Mouse (Mus musculus) forebrain, embryonic 14.5 days (tissue): Measurements from ENCODE around the gene Atp6ap1l. TPM values are rescaled to one million over a fixed set of nuclear protein-coding genes. Genes with fewer than 3 reads are reported as not detected.

ENCODE experiments used
- ATAC-seq: fragments of 200-750 bp; cut with Nextera tagmentation; 2 replicates; pipeline ENCODE4 v1.8.0; 2017; ENCODE audit warnings: mild to moderate bottlenecking, moderate library complexity
- DNase-seq: peaks from one replicate; pipeline ENCODE4 v3.0.0-alpha.2; 2015; ENCODE audit warnings: low spot score
- H3K27ac ChIP-seq: fragments of 300-500 bp; sonication (generic); 2 replicates; pipeline ENCODE4 v1.5.1; 2014; ENCODE audit warnings: low read depth, mild to moderate bottlenecking, control low read depth, low read length, moderate library complexity
- H3K27me3 ChIP-seq: fragments of 300-500 bp; sonication (generic); replicated peaks from 2 replicates; pipeline ENCODE4 v1.6.1; 2014; ENCODE audit warnings: low read length, control low read depth, mixed read lengths; ENCODE audit not compliant: control insufficient read depth, insufficient read depth
- H3K36me3 ChIP-seq: fragments of 300-500 bp; sonication (generic); 2 replicates; pipeline ENCODE4 v1.6.1; 2014; ENCODE audit warnings: low read length, control low read depth; ENCODE audit not compliant: control insufficient read depth, insufficient read depth
- H3K4me1 ChIP-seq: fragments of 300-500 bp; sonication (generic); 2 replicates; pipeline ENCODE4 v1.6.1; 2014; ENCODE audit warnings: antibody characterized with exemption, low read length, control low read depth; ENCODE audit not compliant: control insufficient read depth, insufficient read depth
- H3K4me2 ChIP-seq: fragments of 300-500 bp; sonication (generic); 2 replicates; pipeline ENCODE4 v1.6.1; 2014; ENCODE audit warnings: mild to moderate bottlenecking, control low read depth, low read length
- H3K4me3 ChIP-seq: fragments of 300-500 bp; sonication (generic); 2 replicates; pipeline ENCODE4 v1.5.1; 2014; ENCODE audit warnings: low read depth, low read length, control low read depth
- H3K9ac ChIP-seq: fragments of 300-500 bp; sonication (generic); 2 replicates; pipeline ENCODE4 v1.6.1; 2014; ENCODE audit warnings: mild to moderate bottlenecking, low read length, control low read depth, moderate library complexity
- H3K9me3 ChIP-seq: fragments of 300-500 bp; sonication (generic); replicated peaks from 2 replicates; pipeline ENCODE4 v1.6.1; 2016; ENCODE audit warnings: low read length, control low read depth, mixed read lengths; ENCODE audit not compliant: control insufficient read depth
- WGBS: fragments of 180-500 bp; shearing (Covaris S2); extraction: QIAGEN DNeasy Blood & Tissue Kit; methylation state at CpG from one replicate; pipeline ENCODE4 v1.1.7; 2014; 5-methylcytosine and 5-hydroxymethylcytosine counted together
- polyA plus RNA-seq: library from polyadenylated mRNA; unstranded; fragments of >200 nt; fragmentation: Nextera tagmentation; extraction: Ambion mirVana; gene quantifications from 2 replicates; pipeline ENCODE4 v1.2.1, GENCODE M21; 2014

The Atp6ap1l gene
- polyA plus RNA-seq, 1 experiment from 2014 or later = 4.5 TPM

DNA sequence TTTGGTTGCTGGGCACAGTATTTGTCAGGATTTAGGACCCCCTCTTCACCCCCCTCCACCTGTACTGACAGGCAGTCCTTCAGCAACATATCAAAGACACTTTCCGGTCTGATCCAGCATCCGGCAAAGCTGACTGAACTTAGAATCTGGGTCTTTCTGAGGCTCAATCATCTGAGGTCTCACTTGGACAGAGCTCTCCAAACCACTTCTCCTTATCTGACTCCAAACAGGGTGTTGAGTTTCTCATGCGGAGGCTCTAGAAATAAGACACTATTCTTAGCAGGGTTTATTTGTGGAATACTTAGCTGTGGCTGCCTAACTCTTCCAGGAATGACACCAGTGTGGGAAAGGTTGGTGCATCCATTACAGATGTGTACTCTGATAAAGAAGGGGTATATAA, 43.0 kb downstream of the Atp6ap1l start:
- Histone ChIP-seq H3K9me3 (no peaks in the 10 kb centered on the region), H3K36me3 (no peaks in the 10 kb centered on the region), H3K9ac (no peak overlapping the region), H3K4me2 (no peak overlapping the region), H3K27me3 (no peaks in the 10 kb centered on the region), H3K27ac (no peak overlapping the region), H3K4me1 (no peaks in the 10 kb centered on the region), H3K4me3 (no peak overlapping the region)
- DNase-seq (no peak), ATAC-seq (no peak)
- 91% methylated on average over 3 of the region's 3 CpGs for WGBS

DNA sequence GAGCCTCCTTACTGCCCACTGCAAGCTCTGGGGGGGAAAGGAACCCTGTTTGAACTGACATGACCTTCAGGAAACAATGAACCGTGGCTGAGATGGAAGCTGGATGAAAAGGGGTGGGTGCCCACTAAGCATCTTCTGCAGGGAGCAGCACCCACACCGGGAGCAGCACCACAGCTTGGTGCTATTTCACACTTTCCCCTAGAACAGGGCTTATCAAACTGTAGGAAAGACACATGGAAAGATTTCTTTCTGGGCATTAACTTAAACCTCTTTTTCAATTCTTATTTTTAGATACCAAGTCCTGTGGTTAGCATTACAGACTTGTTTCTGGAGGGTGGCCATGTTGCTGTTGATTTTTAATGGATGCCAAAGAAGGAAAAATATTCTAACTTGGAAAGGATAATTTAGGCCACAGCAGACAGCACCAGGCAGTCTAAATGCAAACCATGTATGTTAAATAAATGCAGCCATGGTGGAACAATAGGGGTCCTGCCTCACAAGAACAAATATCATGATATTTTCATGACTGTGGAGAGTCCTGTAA, 44.2 kb downstream of the Atp6ap1l start:
- 79% methylated on average over 2 of the region's 2 CpGs for WGBS
- Histone ChIP-seq H3K9ac (no peak overlapping the region), H3K27ac (no peak overlapping the region), H3K27me3 (no peaks in the 10 kb centered on the region), H3K36me3 (no peaks in the 10 kb centered on the region), H3K9me3 (no peaks in the 10 kb centered on the region), H3K4me3 (no peak overlapping the region), H3K4me1 (no peaks in the 10 kb centered on the region), H3K4me2 (no peak overlapping the region)
- no peak for ATAC-seq
- DNase-seq = no peak

DNA sequence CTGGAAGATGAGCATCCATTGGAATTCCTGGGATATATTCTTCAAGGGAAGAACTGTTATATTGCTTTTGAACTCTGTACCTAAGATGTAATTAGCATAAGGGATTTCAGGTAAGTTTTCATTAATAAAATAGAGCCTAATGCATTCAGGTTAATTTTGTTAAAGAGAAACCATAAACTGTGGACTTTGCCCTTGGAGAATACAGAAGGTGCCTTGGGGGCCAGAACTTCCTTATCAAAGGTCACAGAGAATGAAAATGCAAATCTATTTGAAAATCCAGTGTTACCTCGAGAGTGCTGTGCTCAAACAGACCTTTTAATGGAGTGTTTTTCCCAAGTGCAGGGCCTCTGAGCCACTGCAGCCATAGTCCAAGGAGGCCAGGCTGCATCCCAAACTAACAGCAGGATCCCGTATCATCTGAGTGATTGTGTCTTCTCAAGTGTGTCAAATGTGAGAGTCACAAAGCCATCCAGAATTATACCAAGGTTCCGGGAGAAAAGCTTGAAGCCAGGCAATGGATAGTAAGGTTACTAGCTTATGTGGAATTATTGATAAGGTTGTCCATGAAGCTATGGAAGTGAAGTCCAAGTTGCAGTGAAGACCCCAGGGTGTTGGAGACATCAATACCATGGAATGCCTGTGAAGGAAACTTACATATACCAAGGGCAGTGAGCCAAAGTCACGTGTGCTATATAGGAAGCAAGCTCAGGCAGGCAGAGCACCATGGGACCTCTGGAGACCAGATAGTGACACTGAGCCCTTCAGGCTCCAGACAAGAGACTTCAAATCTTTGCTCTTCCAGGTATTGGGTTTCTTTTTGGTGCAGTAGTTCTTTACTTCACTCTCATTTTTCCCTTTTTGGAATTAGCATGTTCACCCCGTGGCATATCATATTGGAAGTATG, 52.2 kb downstream of the Atp6ap1l start:
- 79% methylated on average over 5 of the region's 5 CpGs for WGBS
- no peaks in the 10 kb centered on the region for H3K4me1 ChIP-seq
- no peak overlapping the region for H3K27ac ChIP-seq
- H3K4me2 ChIP-seq = no peak overlapping the region
- H3K27me3 ChIP-seq = no peaks in the 10 kb centered on the region
- H3K9me3 ChIP-seq = no peaks in the 10 kb centered on the region
- H3K4me3 ChIP-seq = no peak overlapping the region
- H3K36me3 ChIP-seq = no peaks in the 10 kb centered on the region
- DNase-seq (no peak), ATAC-seq (no peak)
- no peak overlapping the region for H3K9ac ChIP-seq

DNA sequence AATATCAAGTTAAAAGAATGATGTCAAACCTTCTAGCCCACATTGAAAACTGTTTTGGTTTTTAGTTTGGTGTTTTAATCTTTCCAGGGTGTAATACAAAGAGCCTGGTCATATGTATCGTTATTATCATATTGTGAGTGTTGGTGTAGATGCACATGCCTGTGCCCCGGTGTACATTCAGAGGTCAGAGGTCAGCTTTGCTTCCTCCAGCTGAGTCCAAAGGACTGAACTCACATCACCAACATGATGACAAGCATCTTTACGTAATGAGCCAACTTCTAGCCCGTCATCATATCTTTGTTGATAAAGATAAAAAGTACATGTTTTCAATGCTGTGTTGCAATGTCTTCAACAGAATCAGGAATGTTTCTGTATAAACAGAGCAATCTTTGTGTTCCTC, 53.4 kb downstream of the Atp6ap1l start:
- no peaks in the 10 kb centered on the region for H3K9me3 ChIP-seq
- no peak overlapping the region for H3K27ac ChIP-seq
- no peak overlapping the region for H3K4me3 ChIP-seq
- H3K4me2 ChIP-seq = no peak overlapping the region
- no peak overlapping the region for H3K9ac ChIP-seq
- no peaks in the 10 kb centered on the region for H3K27me3 ChIP-seq
- no peaks in the 10 kb centered on the region for H3K36me3 ChIP-seq
- ATAC-seq = no peak
- no peaks in the 10 kb centered on the region for H3K4me1 ChIP-seq
- WGBS = 88% methylated on average over 4 of the region's 4 CpGs
- DNase-seq = no peak

DNA sequence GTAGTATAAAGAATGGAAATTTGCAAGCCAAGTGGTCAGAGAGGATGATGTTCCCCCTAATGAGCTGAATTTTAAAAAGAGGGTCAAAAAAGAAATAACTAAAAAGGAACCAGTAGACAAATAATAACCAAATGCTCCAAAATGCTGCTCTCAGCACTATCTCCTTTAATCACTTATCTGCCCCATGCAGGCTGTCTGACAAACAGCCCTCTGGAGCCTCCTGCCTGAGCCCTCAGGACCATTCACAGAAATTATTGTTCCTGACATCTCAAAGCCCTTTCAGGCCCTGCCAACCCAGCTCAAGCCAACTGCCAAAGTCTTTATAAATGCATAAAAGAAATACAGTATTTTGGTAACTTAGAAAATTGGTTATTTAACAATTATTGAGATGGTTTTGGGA, 61.0 kb downstream of the Atp6ap1l start:
- no peak overlapping the region for H3K9ac ChIP-seq
- ATAC-seq (no peak), DNase-seq (no peak)

DNA sequence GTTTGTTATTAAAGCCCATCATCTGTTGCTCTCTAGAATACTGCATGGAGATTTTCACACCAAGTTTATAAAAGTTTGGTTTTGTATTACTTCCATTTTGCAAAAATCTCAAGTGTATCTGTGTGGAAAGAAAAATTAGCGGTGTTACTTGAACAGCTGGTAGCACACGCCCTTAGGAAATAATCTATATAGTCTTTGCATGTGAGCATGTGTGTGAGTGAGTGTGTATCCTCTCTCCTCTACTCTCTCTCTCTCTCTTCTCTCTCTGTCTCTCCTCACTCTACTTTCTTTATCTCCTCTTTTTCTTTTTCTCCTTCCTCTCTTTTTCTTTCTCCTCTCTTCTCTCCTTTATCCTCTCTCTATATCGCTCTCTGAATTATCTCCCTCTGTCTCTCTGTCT, 61.7 kb downstream of the Atp6ap1l start:
- no peaks in the 10 kb centered on the region for H3K27me3 ChIP-seq
- no peak overlapping the region for H3K4me2 ChIP-seq
- ATAC-seq (no peak), DNase-seq (no peak)
- no peaks in the 10 kb centered on the region for H3K9me3 ChIP-seq
- no peaks in the 10 kb centered on the region for H3K36me3 ChIP-seq
- H3K9ac ChIP-seq = no peak overlapping the region
- H3K4me1 ChIP-seq = no peaks in the 10 kb centered on the region
- 92% methylated on average over 3 of the region's 3 CpGs for WGBS
- H3K4me3 ChIP-seq = no peak overlapping the region
- H3K27ac ChIP-seq = no peak overlapping the region

More for the DNA sequence above, 61.0 kb downstream of the Atp6ap1l start:
- H3K4me2 ChIP-seq = no peak overlapping the region
- no peaks in the 10 kb centered on the region for H3K36me3 ChIP-seq
- H3K4me1 ChIP-seq = no peaks in the 10 kb centered on the region
- H3K27me3 ChIP-seq = no peaks in the 10 kb centered on the region
- no peak overlapping the region for H3K4me3 ChIP-seq
- H3K9me3 ChIP-seq = no peaks in the 10 kb centered on the region
- H3K27ac ChIP-seq = no peak overlapping the region

DNA sequence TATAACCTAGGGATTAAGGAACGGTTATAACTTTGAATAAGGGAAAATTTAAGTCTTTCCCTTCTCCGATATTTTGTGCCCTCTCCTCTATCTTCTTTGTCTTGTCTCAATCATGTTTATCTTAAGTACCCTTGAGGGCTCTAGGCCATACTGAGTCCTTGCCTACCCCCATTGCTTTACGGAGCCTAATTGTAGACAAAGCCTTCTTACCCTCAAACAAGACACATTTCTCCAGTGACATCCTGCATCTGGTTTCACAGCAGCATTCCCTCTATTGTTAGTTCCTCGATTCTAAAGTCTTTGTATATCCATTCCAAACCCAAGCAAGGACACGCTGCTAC, 64.0 kb downstream of the Atp6ap1l start:
- H3K4me3 ChIP-seq = no peak overlapping the region
- WGBS = 46% methylated on average over 5 of the region's 5 CpGs

DNA sequence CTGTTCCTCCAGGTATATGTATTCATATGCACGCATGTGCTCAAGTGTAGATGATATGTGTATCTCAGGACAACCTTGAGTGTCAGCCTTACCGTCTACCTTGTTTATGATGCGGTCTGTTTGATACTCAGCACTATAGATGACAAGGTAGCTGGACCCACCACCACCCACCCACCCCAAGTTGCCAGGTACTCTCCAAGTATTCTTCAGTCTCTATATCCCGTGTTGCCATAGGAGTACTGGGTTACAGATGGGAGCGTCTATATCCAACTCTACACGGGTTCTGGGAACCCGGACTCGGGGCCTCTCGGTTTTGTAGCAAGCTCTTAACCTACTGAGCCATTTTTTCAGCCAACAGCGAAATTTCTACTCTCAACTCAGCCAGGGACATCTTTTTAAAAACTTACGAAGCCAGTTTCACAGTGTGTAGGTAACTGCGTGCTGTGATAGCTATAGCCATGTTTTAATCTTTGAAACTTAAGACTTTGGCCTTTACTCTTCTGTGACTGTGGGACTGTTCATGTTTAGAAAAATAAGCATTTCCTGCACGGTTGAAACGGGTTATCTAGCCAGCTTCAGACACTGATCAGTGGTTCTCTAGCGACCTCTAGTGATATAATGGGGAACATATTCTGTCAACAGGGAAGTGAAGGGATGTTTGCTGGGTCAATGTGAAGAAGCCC, 64.5 kb downstream of the Atp6ap1l start:
- no peak overlapping the region for H3K9ac ChIP-seq
- H3K9me3 ChIP-seq = no peaks in the 10 kb centered on the region
- H3K4me1 ChIP-seq = no peaks in the 10 kb centered on the region
- H3K36me3 ChIP-seq = no peaks in the 10 kb centered on the region
- H3K4me2 ChIP-seq = no peak overlapping the region
- ATAC-seq (peak; percentile 89), DNase-seq (peak; percentile 90)
- no peak overlapping the region for H3K4me3 ChIP-seq
- H3K27ac ChIP-seq = no peak overlapping the region
- WGBS = 51% methylated on average over 15 of the region's 15 CpGs
- no peaks in the 10 kb centered on the region for H3K27me3 ChIP-seq

More for the DNA sequence above, 64.0 kb downstream of the Atp6ap1l start:
- Histone ChIP-seq H3K9me3 (no peaks in the 10 kb centered on the region), H3K27me3 (no peaks in the 10 kb centered on the region), H3K27ac (no peak overlapping the region), H3K9ac (no peak overlapping the region), H3K4me2 (no peak overlapping the region), H3K36me3 (no peaks in the 10 kb centered on the region), H3K4me1 (no peaks in the 10 kb centered on the region)
- peak; percentile 54 for ATAC-seq
- no peak for DNase-seq
